Mouse (Mus musculus) cortical plate, adult 2 months (tissue): ENCODE results near the gene Slc7a12.

Experiments used
- CTCF ChIP-seq: fragments of 200-500 bp; IDR thresholded peaks from 2 replicates; pipeline ENCODE4 v1.5.1; 2011; ENCODE audit warnings: mild to moderate bottlenecking, control low read depth, low read length; ENCODE audit not compliant: insufficient read depth; ENCODE audit errors: extremely low read depth
- POLR2A ChIP-seq: fragments of 200-500 bp; IDR thresholded peaks from 2 replicates; pipeline ENCODE4 v1.6.1; 2011; ENCODE audit warnings: mild to moderate bottlenecking, low read length, control low read depth; ENCODE audit not compliant: insufficient read depth; ENCODE audit errors: extremely low read depth

GRCm38 (mm10) chr3:14446691-14447090, 33.8 kb upstream of the Slc7a12 start:
- TF ChIP-seq CTCF (no peak), POLR2A (no peak)
